Mouse (Mus musculus): ENCODE results near the gene Gm9268. TPM values are rescaled to one million over a fixed set of nuclear protein-coding genes. Genes with fewer than 3 reads are reported as not detected.
"Not testable (repeated sequence)": the region's sequence is repeated elsewhere in the genome, so short reads cannot be mapped to it uniquely, and the experiment has no call there.

Gm9268 gene
- polyA plus RNA-seq (2015; fragmentation: Nextera tagmentation; extraction: Ambion mirVana): not detected in 2 replicates

DNA sequence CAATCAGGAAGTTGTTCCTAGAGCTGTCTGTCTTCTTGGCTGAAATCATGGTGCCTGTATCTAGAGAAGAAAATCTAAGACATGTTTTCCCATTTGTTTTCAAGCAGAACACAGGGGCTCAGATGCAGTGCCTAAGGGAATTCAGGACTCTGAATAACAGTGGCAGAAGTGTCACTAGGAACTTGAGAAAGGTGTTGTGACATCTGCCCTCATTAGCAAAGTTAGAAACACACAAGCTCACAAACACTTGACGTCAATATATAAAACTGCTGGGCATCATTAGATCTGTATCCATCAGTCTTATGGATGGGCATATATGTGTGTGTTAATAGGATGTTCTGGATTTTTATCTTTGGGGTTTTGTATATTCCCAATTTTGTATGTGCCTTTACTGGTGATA, at the start of gene Gm9268:
Gm9268 (plus strand) TSS at position 301 of the 400 bp plus-strand sequence.
- H3K4me2 ChIP-seq (ENCODE audit: low read length); ATAC-seq: not testable (repeated sequence)

DNA sequence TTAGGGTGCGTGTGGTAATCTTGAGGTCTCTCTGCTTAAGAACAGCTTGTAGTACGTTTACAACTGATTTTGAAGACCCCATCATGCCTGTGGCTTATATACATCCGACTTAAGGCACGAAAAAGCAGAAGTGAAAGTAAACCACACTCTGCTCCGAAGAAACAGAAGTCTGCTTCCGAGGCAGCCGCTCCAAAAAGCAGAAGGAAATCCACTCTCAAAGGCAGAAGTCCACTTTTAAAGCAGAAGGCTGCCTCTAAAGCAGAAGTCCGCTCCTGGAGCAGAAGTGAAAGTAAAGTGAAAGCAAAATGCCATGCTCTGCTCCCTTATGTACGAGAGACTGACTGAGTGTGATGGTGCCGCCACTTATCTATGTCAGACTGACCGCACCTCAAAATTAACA, 38.5 kb upstream of the Gm9268 start:
- Histone ChIP-seq H3K4me3 (ENCODE audit: low read length) (no peak overlapping the region), H3K4me1 (ENCODE audit: control insufficient read depth, insufficient read depth, low read depth, low read length) (no peaks in the 10 kb centered on the region), H3K27ac (ENCODE audit: low read depth, low read length) (no peak overlapping the region), H3K9me3 (ENCODE audit: control insufficient read depth, low read length) (peaks cover 29% of the 10 kb centered on the region), H3K4me2 (ENCODE audit: low read length) (no peak overlapping the region), H3K9ac (ENCODE audit: low read depth, low read length) (no peak overlapping the region), H3K27me3 (replicated peaks; ENCODE audit: control insufficient read depth, insufficient read depth, low read length) (no peaks in the 10 kb centered on the region), H3K36me3 (ENCODE audit: control insufficient read depth, insufficient read depth, low read length) (no peaks in the 10 kb centered on the region)
- no peak for ATAC-seq
- 84% methylated on average over 11 of the region's 11 CpGs for WGBS

More for the DNA sequence above, at the start of gene Gm9268:
- not testable (repeated sequence) for H3K36me3 ChIP-seq (ENCODE audit: control insufficient read depth, insufficient read depth, low read length); H3K9me3 ChIP-seq (ENCODE audit: control insufficient read depth, low read length); H3K4me3 ChIP-seq (ENCODE audit: low read length); H3K27me3 ChIP-seq (replicated peaks; ENCODE audit: control insufficient read depth, insufficient read depth, low read length); H3K27ac ChIP-seq (ENCODE audit: low read depth, low read length); H3K9ac ChIP-seq (ENCODE audit: low read depth, low read length); H3K4me1 ChIP-seq (ENCODE audit: control insufficient read depth, insufficient read depth, low read depth, low read length)
- WGBS: no CpG with 5 or more reads among the region's 1 CpGs

DNA sequence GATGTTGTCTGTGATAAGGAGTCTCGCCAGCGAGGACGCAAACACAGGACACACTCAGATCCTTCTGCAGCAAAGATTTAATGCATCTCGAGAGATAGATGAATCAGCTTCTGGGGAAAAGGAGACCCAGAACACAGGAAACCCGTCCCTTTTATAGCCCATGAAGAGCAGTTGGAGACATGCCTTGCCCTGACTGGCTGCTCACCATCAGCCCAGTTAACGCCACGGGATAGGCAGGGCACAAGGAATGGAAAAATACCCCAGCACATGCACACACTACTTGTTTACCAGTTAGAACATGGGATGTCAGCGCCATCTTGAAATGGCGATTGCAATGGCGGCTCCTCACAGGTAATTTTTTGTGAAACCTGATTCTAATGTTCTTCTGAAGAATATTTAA, 37.8 kb upstream of the Gm9268 start:
- H3K4me1 ChIP-seq (ENCODE audit: control insufficient read depth, insufficient read depth, low read depth, low read length): no peaks in the 10 kb centered on the region
- no peaks in the 10 kb centered on the region for H3K36me3 ChIP-seq (ENCODE audit: control insufficient read depth, insufficient read depth, low read length)
- no peak overlapping the region for H3K4me2 ChIP-seq (ENCODE audit: low read length)
- ATAC-seq: no peak
- no peak overlapping the region for H3K27ac ChIP-seq (ENCODE audit: low read depth, low read length)
- H3K9me3 ChIP-seq (ENCODE audit: control insufficient read depth, low read length): peaks cover 29% of the 10 kb centered on the region
- no peak overlapping the region for H3K9ac ChIP-seq (ENCODE audit: low read depth, low read length)
- no peak overlapping the region for H3K4me3 ChIP-seq (ENCODE audit: low read length)
- WGBS: 93% methylated on average over 10 of the region's 10 CpGs
- H3K27me3 ChIP-seq (replicated peaks; ENCODE audit: control insufficient read depth, insufficient read depth, low read length): no peaks in the 10 kb centered on the region

DNA sequence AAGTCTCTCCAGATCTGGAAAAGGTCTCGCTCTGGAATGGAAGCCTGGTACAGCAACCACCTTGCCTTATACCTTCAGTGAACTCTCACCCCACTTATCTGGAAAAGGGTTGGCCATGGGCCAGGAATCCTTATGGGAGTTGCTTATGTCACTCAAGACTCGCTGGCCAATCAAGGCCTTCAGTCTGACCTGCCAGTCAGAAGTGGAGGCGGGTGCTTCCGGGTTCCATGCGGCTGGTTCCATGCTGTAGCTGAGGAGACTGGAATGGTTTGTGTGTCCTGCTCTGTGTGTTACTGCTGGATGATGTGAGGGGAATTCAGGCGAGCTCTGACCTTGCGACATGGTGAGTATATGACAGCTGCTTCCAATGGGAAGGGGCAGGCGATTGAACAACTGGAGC, 59.3 kb downstream of the Gm9268 start:
- no peaks in the 10 kb centered on the region for H3K27me3 ChIP-seq (replicated peaks; ENCODE audit: control insufficient read depth, insufficient read depth, low read length)
- no peak overlapping the region for H3K4me3 ChIP-seq (ENCODE audit: low read length)
- no peaks in the 10 kb centered on the region for H3K4me1 ChIP-seq (ENCODE audit: control insufficient read depth, insufficient read depth, low read depth, low read length)
- no peak overlapping the region for H3K4me2 ChIP-seq (ENCODE audit: low read length)
- 88% methylated on average over 8 of the region's 8 CpGs for WGBS
- no peak for ATAC-seq
- H3K9ac ChIP-seq (ENCODE audit: low read depth, low read length): no peak overlapping the region
- no peak overlapping the region for H3K27ac ChIP-seq (ENCODE audit: low read depth, low read length)
- no peaks in the 10 kb centered on the region for H3K36me3 ChIP-seq (ENCODE audit: control insufficient read depth, insufficient read depth, low read length)
- peaks cover 7% of the 10 kb centered on the region; the same call in 1 of the 2 replicates for H3K9me3 ChIP-seq (ENCODE audit: control insufficient read depth, low read length)

Other genes with a start within 250 kb of the Gm9268 start
- gene Vmn2r62, start 225.2 kb upstream of the Gm9268 start, polyA plus RNA-seq (2015; fragmentation: Nextera tagmentation; extraction: Ambion mirVana): not detected in 2 replicates
- not detected in 2 replicates for gene Gm2381, start 151.5 kb upstream of the Gm9268 start, polyA plus RNA-seq (2015; fragmentation: Nextera tagmentation; extraction: Ambion mirVana)
- not detected in 2 replicates for gene Vmn2r63, start 84.9 kb upstream of the Gm9268 start, polyA plus RNA-seq (2015; fragmentation: Nextera tagmentation; extraction: Ambion mirVana)
- not detected in 2 replicates for gene Zfp936, start 95.5 kb downstream of the Gm9268 start, polyA plus RNA-seq (2015; fragmentation: Nextera tagmentation; extraction: Ambion mirVana)

Data from hindbrain, embryonic 16.5 days (tissue).